Mouse (Mus musculus) liver (tissue): ENCODE data around the gene Duxbl3.
"Not testable (repeated sequence)": the region's sequence is repeated elsewhere in the genome, so short reads cannot be mapped to it uniquely, and the experiment has no call there.

Experiments used
- DNase-seq: peaks from one replicate; pipeline ENCODE4 v3.0.0-alpha.2; 2020; ENCODE audit warnings: mixed read lengths

Duxbl3 gene

DNA sequence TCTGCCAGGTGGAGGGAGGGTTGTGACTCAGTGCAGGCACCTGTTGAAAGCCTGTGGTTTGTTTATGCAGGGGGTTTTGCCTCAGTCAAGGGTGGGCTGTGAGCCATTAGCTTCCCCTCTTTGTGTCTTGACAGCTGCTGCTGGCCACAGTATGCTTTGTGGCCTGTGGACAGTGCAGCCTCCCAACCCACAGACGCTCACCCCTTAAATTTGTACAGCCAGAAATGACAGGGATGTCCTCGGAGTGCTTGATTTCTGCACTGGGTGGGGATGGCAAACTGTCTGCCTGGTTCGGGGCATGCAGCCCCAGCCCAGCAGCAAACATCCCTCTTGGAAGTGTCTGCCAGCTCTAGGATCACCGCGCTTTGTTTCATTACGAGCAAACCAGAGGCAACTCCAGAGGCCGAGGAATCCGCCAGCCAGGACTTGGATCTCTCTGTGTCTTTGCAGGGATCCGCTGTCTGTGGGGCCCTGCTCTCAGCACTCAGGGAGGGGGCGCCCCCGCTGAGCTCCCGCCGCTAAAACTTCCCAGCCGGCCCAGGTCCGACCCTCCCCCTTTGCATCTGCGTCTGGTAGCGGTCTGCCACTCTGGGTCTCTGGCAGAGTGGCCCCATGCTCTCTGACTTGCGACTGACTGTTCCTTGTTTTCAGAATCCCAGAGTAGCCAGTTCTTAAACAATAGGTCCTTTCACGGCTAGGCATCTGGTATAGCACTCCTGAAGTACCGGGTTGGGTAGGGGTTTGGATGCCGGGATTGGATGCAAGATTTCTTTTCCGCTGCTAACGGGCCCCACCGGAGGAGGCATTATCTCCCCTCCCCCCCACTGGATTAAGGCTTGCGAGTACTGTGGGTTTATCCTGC lies at the start of gene Duxbl3:
Gene Duxbl3 (plus strand): TSS at position 207 of the 862 bp plus-strand sequence.
- DNase-seq, result not testable (repeated sequence)

DNA sequence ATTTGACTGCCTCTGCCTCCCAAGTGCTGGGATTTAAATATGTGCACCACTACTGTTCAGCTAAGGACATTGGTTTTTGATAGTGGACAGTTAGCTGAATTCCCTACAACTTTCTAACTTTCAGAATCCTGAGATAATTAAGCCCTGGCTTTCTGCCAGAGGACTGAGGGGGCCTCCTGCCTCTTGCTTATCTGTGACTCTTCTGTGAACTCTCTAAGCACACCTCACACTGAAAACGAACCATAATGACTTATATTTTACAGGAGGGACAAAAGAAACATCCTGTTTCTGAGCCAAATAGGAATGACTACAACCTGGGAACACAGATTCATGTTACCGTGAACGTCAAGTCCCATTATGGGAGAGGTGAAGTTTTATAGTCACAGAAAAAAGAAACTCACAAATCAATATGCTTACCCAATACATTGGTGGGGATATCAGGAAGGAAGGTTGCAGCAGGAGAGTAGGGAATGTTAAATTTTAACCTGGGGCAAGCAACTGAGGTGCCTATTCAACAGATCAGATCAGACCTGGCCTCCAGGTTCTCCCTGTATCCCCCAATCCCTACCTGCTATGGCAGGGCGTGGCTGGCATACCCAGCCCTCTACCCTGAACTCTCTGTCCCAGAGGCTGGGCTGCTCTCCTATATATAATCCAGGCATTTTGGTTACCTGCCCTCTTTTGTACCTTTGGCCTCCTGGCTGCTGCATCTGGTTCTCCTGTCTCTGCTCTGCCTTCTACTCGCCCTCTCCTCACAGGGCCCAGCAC lies 41.3 kb upstream of the Duxbl3 start:
- DNase-seq, result not testable (repeated sequence)

GRCm38 (mm10) chr14:26237183-26237582 lies 20.6 kb upstream of the Duxbl3 start:
- DNase-seq, result not testable (repeated sequence)

GRCm38 (mm10) chr14:26258729-26259128 lies 967 bp downstream of the Duxbl3 start:
- DNase-seq, result not testable (repeated sequence)

DNA sequence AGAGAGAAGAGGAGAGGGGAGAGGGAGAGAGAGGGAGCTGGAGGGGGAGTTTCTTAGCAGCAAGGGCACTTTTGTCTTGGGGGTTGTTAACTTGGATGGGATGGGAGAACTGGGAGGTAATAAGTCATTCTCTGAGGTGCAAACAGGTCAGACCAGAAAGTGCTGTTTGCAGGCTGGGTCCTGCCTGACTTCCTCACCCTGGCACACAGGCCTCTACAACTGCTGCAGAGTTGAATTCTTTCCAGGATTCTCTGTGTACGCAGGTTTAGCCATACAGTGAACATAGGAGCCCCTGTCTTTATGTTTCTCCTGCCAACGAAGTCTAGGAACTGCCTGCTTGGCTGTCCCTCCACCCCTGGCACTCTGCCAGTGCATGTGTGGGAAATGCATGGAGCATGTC lies 29.0 kb downstream of the Duxbl3 start:
- not testable (repeated sequence) for DNase-seq

GRCm38 (mm10) chr14:26293859-26294258 lies 36.1 kb downstream of the Duxbl3 start:
- no peak for DNase-seq

DNA sequence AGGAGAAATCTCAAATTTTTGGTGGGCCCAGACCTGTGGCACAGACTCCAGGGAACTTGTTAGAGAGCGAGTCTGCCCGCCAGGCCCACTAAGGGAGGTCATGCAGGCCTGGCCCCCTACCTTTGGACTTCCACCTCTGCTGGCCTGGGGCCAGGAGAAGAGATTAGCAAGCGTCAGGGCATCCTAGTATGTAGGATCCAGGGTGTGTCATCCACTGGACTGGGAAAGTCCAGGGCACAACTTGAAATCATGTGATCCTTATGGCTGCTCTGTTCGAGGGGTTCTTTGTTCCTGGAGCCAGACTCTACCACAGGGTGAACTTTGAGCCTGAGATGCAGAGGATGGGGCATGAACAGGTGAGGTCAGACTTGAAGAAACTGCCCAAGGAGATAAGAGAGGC lies 39.3 kb downstream of the Duxbl3 start:
- DNase-seq, result no peak

GRCm38 (mm10) chr14:26297484-26297883 lies 39.7 kb downstream of the Duxbl3 start:
- no peak for DNase-seq

GRCm38 (mm10) chr14:26303111-26303510 lies 45.3 kb downstream of the Duxbl3 start:
- no peak for DNase-seq

DNA sequence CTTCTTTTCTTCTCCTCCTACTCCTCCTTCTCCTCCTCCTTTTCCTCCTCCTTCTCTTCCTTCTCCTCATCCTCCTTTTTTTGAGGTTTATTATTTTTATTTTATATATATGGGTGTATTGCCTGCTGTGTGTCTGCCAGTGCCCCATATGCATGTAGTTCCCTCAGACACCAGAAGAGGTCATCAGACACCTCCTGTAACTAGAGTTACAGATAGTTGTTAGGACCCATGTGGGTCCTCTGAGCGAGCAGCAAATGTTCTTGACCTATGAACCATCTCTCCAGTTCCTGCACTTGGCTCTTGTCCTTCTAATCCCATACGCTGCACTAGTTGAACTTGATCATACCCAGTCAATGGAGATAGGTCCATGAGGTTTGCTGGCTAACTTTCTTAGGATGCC lies 48.3 kb downstream of the Duxbl3 start:
- peak; percentile 12 for DNase-seq

- no peak for DNase-seq
Observed at GRCm38 (mm10) chr14:26308813-26309212, 51.1 kb downstream of the Duxbl3 start.

DNA sequence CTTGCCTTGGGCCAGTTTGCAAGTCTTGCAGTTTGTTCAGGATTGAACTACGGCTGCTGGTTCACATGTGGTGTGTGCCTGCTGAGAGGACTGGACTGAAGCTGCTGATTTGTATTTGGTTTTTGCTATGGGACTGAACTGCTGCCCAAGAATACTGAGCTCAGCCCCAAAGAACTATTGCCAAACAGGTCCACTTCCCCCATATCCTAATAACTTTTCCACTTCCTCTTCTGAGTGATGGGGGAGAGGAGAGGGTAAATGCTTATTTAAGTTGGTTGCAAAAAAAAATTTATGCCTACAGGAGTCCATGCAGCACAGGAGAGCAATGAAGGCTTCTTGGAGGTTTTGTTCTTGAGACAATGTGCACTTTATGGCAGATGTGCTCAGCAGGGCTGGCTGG lies 51.7 kb downstream of the Duxbl3 start:
- DNase-seq, result no peak

DNA sequence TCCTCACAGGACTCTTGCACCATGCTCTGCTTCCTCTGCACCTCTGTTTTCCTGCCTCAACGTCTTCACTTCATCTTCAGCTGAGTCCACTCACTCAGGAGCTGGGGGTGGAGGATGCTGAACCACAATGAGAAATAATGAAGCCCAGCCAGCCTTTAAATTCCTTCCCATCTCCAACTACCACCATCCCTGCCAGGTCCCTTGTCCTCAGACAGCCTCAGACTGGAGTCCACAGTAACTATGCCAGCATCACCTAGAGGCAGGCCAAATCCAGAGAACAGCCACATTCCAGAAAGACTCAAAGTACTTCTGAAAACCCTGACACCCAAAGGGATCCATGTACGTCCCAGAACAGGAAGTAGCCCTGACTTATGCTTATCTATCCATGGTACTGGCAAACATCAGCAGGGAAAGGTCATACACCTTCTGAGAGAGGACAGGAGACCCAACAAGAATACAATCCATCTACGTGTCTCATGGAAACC lies 58.5 kb downstream of the Duxbl3 start:
- no peak for DNase-seq
